Mouse (Mus musculus) kidney, postnatal 36 days (tissue): ENCODE measurements at regions not wholly inside any gene's neighbourhood (a gene's known extent, or its start where the extent isn't known, plus 50 kb on each side); places are given as distances from the start of the nearest gene placed in this dataset.
A peak's percentile ranks its signal among the peaks of the same experiment; 100 is the strongest.

Experiments
- DNase-seq, 2 experiments: peaks; one replicate each; pipeline ENCODE4 v3.0.0; 2021 to 2022; ENCODE audit warnings: mixed read lengths in 2 of 2

- DNase-seq = peak; percentile 0 to 38
Measured at GRCm38 (mm10) chr8:55754189-55754588, 152.6 kb downstream of the Adam29 start.

GRCm38 (mm10) chr8:55724303-55725279 is 182.2 kb downstream of the Adam29 start:
- no peak for DNase-seq

- no peak for DNase-seq
Measured at GRCm38 (mm10) chr8:55691791-55692190, 215.0 kb downstream of the Adam29 start.

- DNase-seq = peak; percentile 2 to 13
Measured at GRCm38 (mm10) chr8:55680436-55680835, 226.3 kb downstream of the Adam29 start.

GRCm38 (mm10) chr8:55638716-55639115 is 268.0 kb downstream of the Adam29 start:
- DNase-seq = peak; percentile 7 to 14

- DNase-seq = no peak
Measured at GRCm38 (mm10) chr8:55622399-55622798, 284.3 kb downstream of the Adam29 start.
